Comparison of ENCODE assay signal across 20 mouse cellular contexts in genomic region chr13:9319745-9320144, GRCm38 (mm10).
"Had no signal": no experiment of that assay in that cellular context is flagged by ENCODE, and none has a peak within 500 bp of the region (broad histone marks: within the 10 kb centered on the region; RNA-seq: fewer than 3 reads in every experiment).

No protein-coding gene starts in this region.

- DNase-seq: kidney, adult 11 months; kidney, adult 9 months; kidney, postnatal 14 days; kidney, postnatal 4 days; left cerebral cortex, postnatal 4 days; liver, postnatal 0 days; lung, embryonic 14.5 days; retina, postnatal 1 day; right cerebral cortex, postnatal 25 days; spleen, adult 18-20 months; thymus, adult 18-20 months; thymus, postnatal 36 days had no signal

- H3K4me3 ChIP-seq: limb, embryonic 12.5 days; limb, embryonic 15.5 days; midbrain, embryonic 12.5 days; midbrain, embryonic 15.5 days; neural tube, embryonic 13.5 days; stomach, embryonic 15.5 days had no signal

- H3K27ac ChIP-seq: limb, embryonic 12.5 days; limb, embryonic 15.5 days; liver, embryonic 14.5 days; macrophage; midbrain, embryonic 12.5 days; midbrain, embryonic 15.5 days; neural tube, embryonic 13.5 days; stomach, embryonic 15.5 days had no signal
